Mouse (Mus musculus) intestine, postnatal 0 days (tissue): ENCODE data around the gene Nodal. TPM values are rescaled to one million over a fixed set of nuclear protein-coding genes. Genes with fewer than 3 reads are reported as not detected.

ENCODE experiments used
- ATAC-seq: fragments of 200-750 bp; cut with Nextera tagmentation; 2 replicates; pipeline ENCODE4 v1.8.0; 2017; ENCODE audit warnings: mild to moderate bottlenecking, moderate TSS enrichment, moderate library complexity
- H3K27ac ChIP-seq: fragments of 300-500 bp; sonication (generic); 2 replicates; pipeline ENCODE4 v1.5.1; 2014; ENCODE audit warnings: mild to moderate bottlenecking, low read depth, low read length, moderate library complexity
- H3K27me3 ChIP-seq: fragments of 300-500 bp; sonication (generic); replicated peaks from 2 replicates; pipeline ENCODE4 v1.6.1; 2014; ENCODE audit warnings: low read length, mixed read lengths; ENCODE audit not compliant: control insufficient read depth, insufficient read depth
- H3K36me3 ChIP-seq: fragments of 300-500 bp; sonication (generic); 2 replicates; pipeline ENCODE4 v1.6.1; 2014; ENCODE audit warnings: mild to moderate bottlenecking, moderate library complexity; ENCODE audit not compliant: control insufficient read depth, insufficient read depth
- H3K4me1 ChIP-seq: fragments of 300-500 bp; sonication (generic); replicated peaks from 2 replicates; pipeline ENCODE4 v1.6.1; 2014; ENCODE audit warnings: antibody characterized with exemption, low read length, mixed read lengths; ENCODE audit not compliant: control insufficient read depth, insufficient read depth
- H3K4me2 ChIP-seq: fragments of 300-500 bp; sonication (generic); replicated peaks from 2 replicates; pipeline ENCODE4 v1.6.1; 2014; ENCODE audit warnings: low read depth, mild to moderate bottlenecking, moderate library complexity
- H3K4me3 ChIP-seq: fragments of 300-500 bp; sonication (generic); 2 replicates; pipeline ENCODE4 v1.5.1; 2014; ENCODE audit warnings: low read depth, low read length
- H3K9ac ChIP-seq: fragments of 300-500 bp; sonication (generic); 2 replicates; pipeline ENCODE4 v1.6.1; 2014; ENCODE audit warnings: mild to moderate bottlenecking, low read depth, low read length
- H3K9me3 ChIP-seq: fragments of 300-500 bp; sonication (generic); 2 replicates; pipeline ENCODE4 v1.6.1; 2016; ENCODE audit warnings: mixed run types; ENCODE audit not compliant: control insufficient read depth
- CTCF ChIP-seq: sonication (generic); IDR thresholded peaks from 2 replicates; pipeline ENCODE4 v1.5.1; 2016; ENCODE audit warnings: low read depth, mild to moderate bottlenecking, control low read depth, antibody characterized with exemption, moderate library complexity
- WGBS: fragments of 180-500 bp; shearing (Covaris S2); extraction: QIAGEN DNeasy Blood & Tissue Kit; methylation state at CpG from one replicate; pipeline ENCODE4 v1.1.7; 2014; 5-methylcytosine and 5-hydroxymethylcytosine counted together
- polyA plus RNA-seq: library from polyadenylated mRNA; unstranded; fragments of >200 nt; fragmentation: Nextera tagmentation; extraction: Ambion mirVana; gene quantifications from 2 replicates; pipeline ENCODE4 v1.2.1, GENCODE M21; 2015

Nodal gene
- 0.10 TPM in 1 of 2 replicates, not detected in the other for polyA plus RNA-seq

DNA sequence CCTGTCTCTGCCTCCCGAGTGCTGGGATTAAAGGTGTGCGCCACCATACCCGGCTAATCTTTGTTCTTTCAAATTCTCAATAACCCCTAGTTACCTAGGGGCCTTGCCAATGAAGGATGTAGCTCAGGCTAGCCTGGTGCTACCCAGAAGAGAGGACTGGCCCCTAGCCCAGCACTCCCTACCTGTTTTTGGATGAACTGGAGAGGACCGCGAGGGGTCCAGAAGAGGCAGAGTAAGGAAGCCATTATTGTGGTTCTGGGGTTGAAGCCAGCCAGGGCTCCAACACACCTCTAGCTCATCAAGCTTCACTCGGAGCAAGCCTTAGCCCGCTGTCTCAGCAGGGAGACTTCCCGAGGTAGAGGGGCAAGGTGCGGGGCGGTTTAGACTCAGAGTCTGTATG is at the start of gene Nodal:
Gene Nodal, plus strand, starts transcription at position 301 of the 400 bp plus-strand sequence.
- no peak for ATAC-seq
- peak within 1 kb of the TSS; percentile 65 for H3K4me2 ChIP-seq
- H3K9me3 ChIP-seq = no peaks in the 10 kb centered on the region
- peaks cover 40% of the 10 kb centered on the region for H3K27me3 ChIP-seq
- TF ChIP-seq CTCF = no peak
- no peak within 1 kb of the TSS for H3K27ac ChIP-seq
- H3K36me3 ChIP-seq = no peaks in the 10 kb centered on the region
- no peak within 1 kb of the TSS for H3K9ac ChIP-seq
- peak within 1 kb of the TSS; percentile 34 for H3K4me3 ChIP-seq
- 0 out of 2 replicates have a peak, but pooled peaks cover 4% of the 10 kb centered on the region for H3K4me1 ChIP-seq
- 41% methylated on average over 10 of the region's 10 CpGs for WGBS

DNA sequence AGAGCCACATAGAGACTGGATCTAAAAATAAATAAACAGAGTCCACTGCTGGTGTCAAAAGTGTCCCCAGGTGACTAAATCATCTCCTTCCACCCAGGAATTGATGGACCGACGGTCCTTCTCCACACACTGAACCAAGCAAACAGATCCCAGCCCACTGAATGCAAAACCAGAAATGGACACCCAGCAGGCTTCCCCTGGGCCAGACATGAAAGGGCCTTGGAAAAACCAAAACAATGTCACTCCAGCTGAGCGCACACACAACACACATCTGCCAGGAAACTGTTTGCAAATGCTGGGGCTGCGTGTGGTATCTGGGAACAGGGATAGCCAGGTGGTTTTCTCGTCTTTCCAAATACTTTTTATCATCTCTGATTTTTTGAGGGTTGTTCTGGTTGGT is 48.0 kb upstream of the Nodal start:
- Histone ChIP-seq H3K27ac (no peak overlapping the region), H3K4me1 (no peaks in the 10 kb centered on the region), H3K4me2 (no peak overlapping the region), H3K36me3 (no peaks in the 10 kb centered on the region), H3K9me3 (no peaks in the 10 kb centered on the region), H3K4me3 (no peak overlapping the region), H3K27me3 (no peaks in the 10 kb centered on the region), H3K9ac (no peak overlapping the region)
- TF ChIP-seq CTCF = no peak
- ATAC-seq = no peak
- WGBS = 69% methylated on average over 5 of the region's 5 CpGs

- no peak overlapping the region for H3K4me2 ChIP-seq
- H3K36me3 ChIP-seq = no peaks in the 10 kb centered on the region
- H3K27ac ChIP-seq = 0 out of 2 replicates have a peak overlapping the region, but pooled peaks have one; percentile 7
- no peak for TF ChIP-seq CTCF
- no peaks in the 10 kb centered on the region for H3K4me1 ChIP-seq
- no peak overlapping the region for H3K4me3 ChIP-seq
- no peaks in the 10 kb centered on the region for H3K9me3 ChIP-seq
- no peaks in the 10 kb centered on the region for H3K27me3 ChIP-seq
- WGBS = 53% methylated on average over 18 of the region's 18 CpGs
- ATAC-seq = no peak
- H3K9ac ChIP-seq = no peak overlapping the region
These were observed 47.3 kb upstream of the Nodal start for GRCm38 (mm10) chr10:61370273-61370979.

DNA sequence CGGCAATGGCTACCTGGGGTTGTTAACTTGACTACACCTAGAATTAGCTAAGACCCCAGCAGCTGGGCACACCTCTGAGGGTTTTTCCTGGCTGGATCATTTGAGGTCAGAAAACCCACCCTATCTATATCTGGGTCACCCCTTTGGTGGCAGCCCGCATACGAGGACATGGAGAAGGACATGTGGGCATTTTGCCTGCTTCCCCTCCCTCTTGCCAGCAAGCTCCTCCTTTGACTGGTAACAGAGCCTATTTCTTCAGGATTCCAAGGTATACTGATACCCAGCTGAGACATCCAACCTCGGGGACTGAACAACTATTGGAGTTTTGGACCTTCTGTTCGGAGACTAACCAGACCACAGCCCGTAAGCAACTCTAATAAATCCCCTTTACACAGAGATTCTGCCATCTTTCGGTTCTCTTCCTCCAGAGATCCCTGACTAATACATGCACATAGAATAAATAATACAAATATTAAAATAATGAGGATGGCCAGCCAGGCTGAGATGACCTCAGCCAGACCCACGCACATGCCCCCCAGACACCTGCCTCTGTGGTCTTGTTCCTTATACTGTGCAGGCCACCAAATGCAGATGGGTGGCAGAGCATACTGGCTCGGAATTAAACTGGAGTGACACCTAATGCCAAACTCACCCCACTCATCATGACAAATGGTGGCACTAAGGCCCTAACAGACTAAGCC is 45.7 kb upstream of the Nodal start:
- WGBS = 81% methylated on average over 9 of the region's 9 CpGs
- H3K27me3 ChIP-seq = no peaks in the 10 kb centered on the region
- H3K9ac ChIP-seq = no peak overlapping the region
- TF ChIP-seq CTCF = no peak
- H3K27ac ChIP-seq = no peak overlapping the region
- no peaks in the 10 kb centered on the region for H3K36me3 ChIP-seq
- ATAC-seq = no peak
- H3K4me1 ChIP-seq = no peaks in the 10 kb centered on the region
- no peaks in the 10 kb centered on the region for H3K9me3 ChIP-seq
- H3K4me2 ChIP-seq = no peak overlapping the region
- H3K4me3 ChIP-seq = no peak overlapping the region

GRCm38 (mm10) chr10:61372585-61372923 is 45.2 kb upstream of the Nodal start:
- 76% methylated on average over 4 of the region's 4 CpGs for WGBS
- no peak for ATAC-seq
- no peak for TF ChIP-seq CTCF
- Histone ChIP-seq H3K4me3 (no peak overlapping the region), H3K9me3 (no peaks in the 10 kb centered on the region), H3K27me3 (no peaks in the 10 kb centered on the region), H3K4me2 (no peak overlapping the region), H3K36me3 (no peaks in the 10 kb centered on the region), H3K4me1 (no peaks in the 10 kb centered on the region), H3K27ac (no peak overlapping the region), H3K9ac (no peak overlapping the region)

GRCm38 (mm10) chr10:61374076-61374475 is 43.7 kb upstream of the Nodal start:
- TF ChIP-seq CTCF = no peak
- Histone ChIP-seq H3K27ac (no peak overlapping the region), H3K9ac (no peak overlapping the region), H3K27me3 (no peaks in the 10 kb centered on the region), H3K4me1 (no peaks in the 10 kb centered on the region), H3K9me3 (no peaks in the 10 kb centered on the region), H3K4me3 (no peak overlapping the region), H3K4me2 (no peak overlapping the region), H3K36me3 (no peaks in the 10 kb centered on the region)
- 44% methylated on average over 4 of the region's 4 CpGs for WGBS
- ATAC-seq = no peak
